Mouse (Mus musculus): ENCODE data around the gene Apex1.
"Not testable (repeated sequence)": the region's sequence is repeated elsewhere in the genome, so short reads cannot be mapped to it uniquely, and the experiment has no call there.

- not testable (repeated sequence) for TF ChIP-seq CTCF, EP300 (IDR thresholded peaks at IDR 0.05)
Measured at GRCm38 (mm10) chr14:50956724-50957123, 32.0 kb downstream of the Apex1 start.

Measured in lung, postnatal 0 days (tissue).